Mouse (Mus musculus) T-helper 1 cell (primary cell): ENCODE data around the gene Evpl.
"Not testable (repeated sequence)": the region's sequence is repeated elsewhere in the genome, so short reads cannot be mapped to it uniquely, and the experiment has no call there.

Source experiments
- in situ Hi-C: fragments of 300-600 bp; cut with MboI, MseI; formaldehyde crosslinking; loops from one replicate; pipeline ENCODE4 v1.15.1; 2025; ENCODE audit warnings: high pct_unique_total_duplicates

The Evpl gene

DNA sequence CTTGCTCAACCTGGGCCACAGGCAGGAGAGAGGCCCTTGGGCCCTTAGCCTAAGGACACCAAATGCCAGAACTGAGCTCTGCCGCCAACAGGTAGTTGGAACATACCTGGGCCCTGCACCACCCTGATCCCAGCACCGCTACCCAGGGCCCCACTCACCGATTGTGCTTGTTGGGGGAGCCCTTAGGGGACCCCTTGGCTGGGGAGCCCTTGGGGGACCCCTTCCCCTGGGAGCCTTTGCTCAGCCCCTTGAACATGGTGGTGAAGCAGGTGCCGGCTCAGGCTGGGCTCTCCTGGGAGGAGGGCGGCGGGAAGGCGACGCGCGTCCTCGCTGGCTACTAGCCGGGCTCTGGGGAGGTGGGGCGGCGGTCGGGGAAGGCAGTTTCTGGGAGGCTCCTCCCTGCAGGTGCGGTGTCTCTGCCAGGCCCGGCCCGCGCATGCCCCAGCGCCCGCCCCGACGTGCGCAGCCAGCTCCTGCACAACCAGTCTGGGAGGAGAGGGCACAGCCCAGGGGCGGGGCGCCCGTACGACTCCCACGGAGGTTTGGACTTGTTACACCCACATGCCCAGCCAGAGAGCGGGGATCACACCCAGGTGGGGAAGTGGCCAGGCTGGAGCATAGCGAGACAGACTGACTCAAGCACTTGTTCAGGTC lies at the start of gene Evpl:
Evpl (minus strand) TSS at position 336 of the 654 bp plus-strand sequence.
- in situ Hi-C loops, result no loop called here

GRCm38 (mm10) chr11:116287351-116287750 lies 49.5 kb upstream of the Evpl start:
- in situ Hi-C loops, result no loop called here

- in situ Hi-C loops, result no loop called here
Measured at GRCm38 (mm10) chr11:116285770-116286191, 47.9 kb upstream of the Evpl start.

- in situ Hi-C loops, result no loop called here
Measured at GRCm38 (mm10) chr11:116283982-116284381, 46.1 kb upstream of the Evpl start.

DNA sequence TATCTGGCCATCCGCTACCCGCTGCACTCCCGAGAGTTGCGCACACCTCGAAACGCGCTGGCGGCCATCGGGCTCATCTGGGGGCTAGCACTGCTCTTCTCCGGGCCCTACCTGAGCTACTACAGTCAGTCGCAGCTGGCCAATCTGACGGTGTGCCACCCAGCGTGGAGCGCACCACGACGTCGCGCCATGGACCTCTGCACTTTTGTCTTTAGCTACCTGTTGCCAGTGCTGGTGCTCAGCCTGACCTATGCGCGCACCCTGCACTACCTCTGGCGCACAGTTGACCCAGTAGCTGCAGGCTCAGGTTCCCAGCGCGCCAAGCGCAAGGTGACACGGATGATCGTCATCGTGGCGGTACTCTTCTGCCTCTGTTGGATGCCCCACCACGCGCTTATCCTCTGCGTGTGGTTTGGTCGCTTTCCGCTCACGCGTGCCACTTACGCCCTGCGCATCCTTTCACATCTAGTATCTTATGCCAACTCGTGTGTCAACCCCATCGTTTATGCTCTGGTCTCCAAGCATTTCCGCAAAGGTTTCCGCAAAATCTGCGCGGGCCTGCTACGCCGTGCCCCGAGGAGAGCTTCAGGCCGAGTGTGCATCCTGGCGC lies 45.1 kb upstream of the Evpl start:
- in situ Hi-C loops, result no loop called here

DNA sequence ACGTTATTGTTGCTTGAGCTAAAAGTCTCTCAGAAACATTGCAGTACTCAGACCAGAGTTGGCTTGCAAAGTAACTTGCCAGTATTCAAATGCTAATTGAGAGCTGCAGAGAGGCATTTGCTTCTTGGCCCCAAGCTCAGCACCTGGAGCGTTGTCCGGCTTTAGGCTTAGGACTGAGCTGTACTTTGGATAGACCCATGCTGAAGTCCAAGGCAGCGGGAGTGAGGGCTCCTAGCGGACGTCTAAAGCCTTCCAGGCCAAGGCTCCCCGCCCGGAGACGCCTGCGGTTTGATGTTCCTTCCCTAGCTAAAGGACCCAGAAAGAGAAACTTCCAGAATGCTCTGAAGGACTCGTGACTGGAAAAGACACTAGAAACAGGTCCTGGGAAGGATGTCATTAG lies 44.2 kb upstream of the Evpl start:
- in situ Hi-C loops, result no loop called here

DNA sequence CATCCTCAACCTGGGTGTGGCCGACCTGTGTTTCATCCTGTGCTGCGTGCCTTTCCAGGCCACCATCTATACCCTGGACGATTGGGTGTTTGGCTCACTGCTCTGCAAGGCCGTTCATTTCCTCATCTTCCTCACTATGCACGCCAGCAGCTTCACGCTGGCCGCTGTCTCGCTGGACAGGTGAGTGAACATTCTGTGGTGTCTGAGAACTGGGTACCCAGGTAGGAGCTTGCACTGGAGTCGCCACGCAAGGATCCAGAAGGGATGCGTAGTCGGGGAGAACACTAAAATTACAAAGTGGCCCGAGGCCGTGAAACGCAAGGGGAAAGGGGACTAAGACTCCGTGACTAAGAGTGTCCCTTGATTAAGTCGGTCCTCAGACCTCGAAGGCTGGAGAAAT lies 43.8 kb upstream of the Evpl start:
- in situ Hi-C loops, result no loop called here

DNA sequence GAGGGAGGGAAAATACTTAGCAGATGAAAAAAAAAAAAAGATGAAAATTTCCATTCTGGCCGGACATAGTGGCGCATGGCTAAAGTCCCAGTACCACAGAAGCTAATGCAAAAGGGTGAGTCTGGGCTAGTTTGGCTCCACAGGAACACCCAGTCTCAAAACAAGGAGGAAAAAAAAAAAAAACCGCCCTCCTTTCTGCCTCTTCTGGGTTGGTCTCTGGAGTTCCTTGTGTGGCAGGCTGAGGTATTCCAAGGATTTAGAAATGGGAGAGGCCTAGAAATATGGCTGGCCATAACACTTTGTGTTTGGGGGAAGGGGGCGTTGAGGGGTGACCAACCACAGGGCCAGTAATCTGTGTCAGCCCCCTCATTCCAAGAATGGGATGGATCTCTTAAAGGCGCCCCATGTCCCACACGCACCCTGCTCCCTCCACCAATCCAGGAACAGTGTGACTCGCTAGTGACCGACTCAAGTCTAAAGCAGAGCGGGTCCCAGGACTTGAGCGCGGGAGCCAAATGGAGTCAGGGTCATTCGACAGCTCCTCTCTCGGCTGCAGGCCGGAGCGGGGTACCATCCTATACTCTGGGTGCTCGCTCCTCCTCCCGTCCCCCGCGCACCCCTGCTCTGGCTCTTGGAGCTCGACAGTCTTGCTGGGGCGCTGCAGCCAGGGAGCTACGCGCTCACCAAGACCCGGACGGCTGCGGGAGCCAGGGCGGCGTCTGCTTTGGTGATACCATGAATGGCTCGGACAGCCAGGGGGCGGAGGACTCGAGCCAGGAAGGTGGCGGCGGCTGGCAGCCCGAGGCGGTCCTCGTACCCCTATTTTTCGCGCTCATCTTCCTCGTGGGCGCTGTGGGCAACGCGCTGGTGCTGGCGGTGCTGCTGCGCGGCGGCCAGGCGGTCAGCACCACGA lies 43.1 kb upstream of the Evpl start, which contains the start of gene Galr2:
Galr2 (plus strand) TSS at position 189 of the 913 bp plus-strand sequence.
- in situ Hi-C loops, result no loop called here

- in situ Hi-C loops, result not testable (repeated sequence)
Measured at GRCm38 (mm10) chr11:116277184-116277583, 39.3 kb upstream of the Evpl start.

GRCm38 (mm10) chr11:116274045-116274666 lies 36.3 kb upstream of the Evpl start, which contains the start of gene Srp68:
Gene Srp68, minus strand, starts transcription at chr11:116274217.
- in situ Hi-C loops, result no loop called here

GRCm38 (mm10) chr11:116273469-116274044 lies 35.7 kb upstream of the Evpl start:
- in situ Hi-C loops, result no loop called here

DNA sequence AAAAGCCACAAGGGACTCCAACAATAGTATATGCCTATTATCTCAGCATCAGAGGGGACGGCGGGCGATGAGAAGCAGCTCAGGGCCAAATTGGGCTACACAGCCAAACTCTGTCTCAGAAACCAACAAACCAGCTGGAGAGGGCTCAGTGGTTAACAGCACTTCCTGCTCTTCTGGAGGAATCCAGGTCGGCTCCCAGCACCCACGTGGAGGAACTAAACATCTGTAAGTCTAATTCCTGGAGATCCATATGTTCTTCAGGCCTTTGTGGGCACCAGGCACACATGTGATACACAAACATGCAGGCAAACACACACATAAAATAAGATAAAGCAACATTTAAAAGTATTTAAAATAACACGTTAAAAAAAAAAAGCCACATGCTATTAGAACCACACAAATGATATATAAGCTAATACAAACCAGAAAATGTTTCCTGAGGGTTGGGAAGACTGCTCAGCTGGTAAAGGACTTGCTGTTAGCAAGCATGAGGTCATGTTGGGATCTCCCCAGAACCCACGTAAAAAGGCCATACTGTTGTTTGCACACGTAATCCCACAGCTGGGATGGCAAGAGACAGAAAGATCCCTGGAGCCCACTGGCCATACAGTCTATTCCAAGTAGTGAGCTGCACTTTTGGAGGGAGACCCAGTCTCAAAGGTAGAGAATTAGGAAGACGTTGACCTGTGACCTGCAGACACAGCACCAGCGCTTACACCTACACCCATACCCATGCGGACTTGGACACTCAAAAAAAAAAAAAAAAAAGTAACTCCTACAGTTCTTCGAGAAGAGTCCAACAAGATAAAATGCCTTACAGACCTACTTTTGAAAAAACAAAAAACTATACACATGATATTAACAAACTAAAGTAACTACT lies 35.0 kb upstream of the Evpl start:
- in situ Hi-C loops, result no loop called here

- in situ Hi-C loops, result no loop called here
Measured at GRCm38 (mm10) chr11:116269560-116269959, 31.7 kb upstream of the Evpl start.

DNA sequence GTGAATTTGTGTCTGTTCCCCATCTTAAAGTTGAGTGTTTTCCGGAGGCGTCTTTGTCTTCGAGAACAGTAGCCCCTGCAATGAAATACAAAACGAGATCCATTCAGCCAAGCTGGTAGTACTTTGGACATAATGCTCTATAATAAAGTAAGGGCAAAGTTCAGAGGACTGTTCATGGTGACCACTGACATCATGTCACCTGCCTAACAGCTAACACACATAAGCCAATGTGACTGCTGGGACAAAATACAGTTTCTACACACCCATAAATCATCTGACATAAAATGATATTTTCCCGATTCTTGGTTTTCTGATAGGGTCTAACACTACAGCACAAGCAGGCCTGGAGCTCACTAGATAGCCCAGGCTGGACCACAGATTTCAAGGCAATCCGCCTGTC lies 30.4 kb upstream of the Evpl start:
- in situ Hi-C loops, result no loop called here

GRCm38 (mm10) chr11:116267637-116268036 lies 29.8 kb upstream of the Evpl start:
- in situ Hi-C loops, result no loop called here

- in situ Hi-C loops, result no loop called here
Measured at GRCm38 (mm10) chr11:116265850-116266249, 28.0 kb upstream of the Evpl start.

DNA sequence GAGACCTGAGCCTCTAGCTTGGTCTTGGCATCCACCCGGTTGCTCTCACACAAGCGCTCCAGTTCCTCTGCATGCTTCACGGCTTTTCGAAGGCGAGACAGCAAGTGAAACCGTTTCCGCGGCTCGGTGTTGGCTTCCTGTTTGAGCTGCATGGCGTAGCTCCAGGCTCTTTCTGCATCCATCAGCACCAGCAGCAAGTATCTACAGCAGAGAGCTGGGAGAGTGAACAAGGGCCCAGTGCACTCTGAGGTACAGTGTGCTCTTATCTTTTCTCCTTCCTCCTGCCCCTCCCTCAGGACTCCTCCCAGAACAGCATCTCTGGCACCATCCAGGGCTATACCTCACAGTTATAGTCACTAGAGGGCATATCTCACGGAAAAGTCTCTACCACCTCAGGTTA lies 27.5 kb upstream of the Evpl start:
- in situ Hi-C loops, result no loop called here

- in situ Hi-C loops, result no loop called here
Measured at GRCm38 (mm10) chr11:116260259-116260658, 22.4 kb upstream of the Evpl start.

GRCm38 (mm10) chr11:116259461-116259860 lies 21.6 kb upstream of the Evpl start:
- in situ Hi-C loops, result no loop called here

DNA sequence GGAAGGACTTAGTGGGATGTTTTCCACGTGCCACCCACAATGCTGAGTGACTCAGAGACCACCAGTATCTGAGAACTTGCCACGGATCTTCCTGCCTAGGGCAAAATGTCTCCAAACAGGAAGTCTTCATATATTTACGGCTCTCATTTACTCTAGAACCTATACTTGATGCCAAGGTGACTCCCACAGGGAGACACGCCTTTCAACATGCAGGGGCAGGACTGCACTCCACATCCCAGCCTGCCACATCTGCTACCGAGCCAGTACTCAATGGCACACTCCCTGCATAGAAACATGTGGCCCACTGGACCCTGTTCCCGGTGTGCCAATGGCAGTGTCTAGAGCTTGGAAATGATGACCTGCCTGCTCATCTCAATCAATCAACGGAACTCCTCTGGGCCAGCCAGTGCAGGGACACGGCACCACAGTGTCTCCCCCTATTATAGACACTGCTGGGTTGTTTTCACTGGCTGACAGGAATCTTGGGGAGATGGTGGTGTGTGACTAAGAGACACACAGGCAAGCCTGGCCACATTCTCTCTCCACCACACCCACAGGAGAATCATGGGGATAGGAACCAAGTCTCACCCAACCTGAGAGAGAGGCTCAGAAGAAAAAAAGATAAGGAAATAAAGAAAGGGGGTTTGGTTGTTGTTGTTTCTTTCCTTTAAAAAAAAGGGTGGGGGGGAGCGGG lies 18.3 kb upstream of the Evpl start:
- in situ Hi-C loops, result no loop called here
